Mouse (Mus musculus): ENCODE results near the gene Arhgap33.
A peak's percentile ranks its signal among the peaks of the same experiment; 100 is the strongest.
"Not testable (repeated sequence)": the region's sequence is repeated elsewhere in the genome, so short reads cannot be mapped to it uniquely, and the experiment has no call there.

Arhgap33 gene

DNA sequence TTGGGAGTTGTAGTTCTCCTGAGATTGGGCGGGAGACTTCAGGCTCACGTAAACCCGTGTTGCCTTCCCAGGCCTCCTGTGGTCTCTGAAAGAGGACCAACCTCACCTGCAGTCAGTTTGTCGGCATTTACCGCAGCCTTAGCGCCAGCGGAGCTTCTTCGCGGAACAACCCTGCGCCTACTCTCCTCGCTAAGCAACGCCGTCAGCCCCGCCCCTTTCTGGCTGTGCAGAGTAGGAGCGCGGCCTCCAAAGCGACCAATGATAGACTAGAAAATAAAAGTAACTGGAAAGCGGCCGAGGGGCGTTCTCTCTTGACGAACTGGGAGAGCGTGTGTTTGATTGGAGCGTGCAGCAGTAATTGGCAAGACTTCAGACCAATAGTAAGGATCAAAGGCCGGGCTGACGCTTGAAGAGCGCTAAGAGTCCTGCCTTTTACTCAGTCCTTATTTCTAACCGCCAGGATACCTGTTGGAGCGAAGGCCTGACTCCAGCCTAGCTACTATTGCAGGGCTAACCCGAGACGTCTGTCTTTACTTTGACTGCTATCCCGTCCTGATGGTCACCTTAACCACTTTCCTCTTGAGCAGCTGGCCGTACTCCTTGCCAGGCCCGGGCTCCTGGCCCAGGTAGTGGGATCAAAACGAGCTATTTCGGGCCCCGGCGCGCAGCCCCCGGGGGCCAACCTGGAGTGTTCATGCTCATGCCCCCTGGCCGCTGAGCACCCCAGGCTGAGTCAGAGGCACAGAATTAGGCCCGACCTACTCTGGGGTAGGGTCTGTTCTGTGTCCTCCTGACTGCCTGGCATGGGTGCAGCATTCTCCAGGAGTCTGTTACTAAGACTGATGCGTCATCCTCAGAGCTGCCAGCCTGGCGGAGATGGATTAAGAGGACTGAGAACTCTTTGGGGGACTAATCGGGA lies 17.5 kb upstream of the Arhgap33 start, which contains the start of the genes Hspb6 and Proser3:
TSS of gene Hspb6 (plus strand) at position 77 of the 919 bp plus-strand sequence.
TSS of gene Proser3 (minus strand) at position 198 of the 919 bp plus-strand sequence.
- DNase-seq (ENCODE audit: low spot score): peak; percentile 80

DNA sequence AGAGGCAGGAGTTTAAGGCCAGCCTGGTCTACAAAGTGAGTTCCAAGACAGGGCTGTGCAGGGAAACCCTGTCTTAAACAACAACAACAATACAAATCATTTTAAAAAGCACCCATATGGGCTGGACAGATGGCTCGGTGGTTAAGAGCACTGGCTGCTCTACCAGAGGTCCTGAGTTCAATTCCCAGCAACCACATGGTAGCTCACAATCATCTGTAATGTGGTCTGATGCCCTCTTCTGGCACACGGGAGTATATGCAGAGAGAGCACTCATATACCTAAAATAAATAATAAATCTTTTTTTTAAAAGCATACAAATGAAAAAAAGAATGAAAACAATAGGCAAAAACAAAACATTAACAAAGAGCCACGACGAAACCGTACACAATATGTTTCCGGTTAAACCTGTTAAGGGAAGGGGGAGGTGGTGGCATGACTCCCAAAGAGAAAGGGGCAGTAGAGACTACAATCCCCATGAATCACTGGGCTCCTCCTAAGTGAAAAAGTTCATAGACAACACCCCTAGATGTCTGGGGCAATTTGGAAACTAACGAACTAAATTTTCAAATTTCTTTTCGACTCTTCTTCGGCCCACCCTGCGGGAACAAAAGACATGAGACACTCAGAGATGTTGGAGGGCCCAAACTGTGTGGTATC lies 16.7 kb upstream of the Arhgap33 start:
- DNase-seq (ENCODE audit: low spot score): no peak

DNA sequence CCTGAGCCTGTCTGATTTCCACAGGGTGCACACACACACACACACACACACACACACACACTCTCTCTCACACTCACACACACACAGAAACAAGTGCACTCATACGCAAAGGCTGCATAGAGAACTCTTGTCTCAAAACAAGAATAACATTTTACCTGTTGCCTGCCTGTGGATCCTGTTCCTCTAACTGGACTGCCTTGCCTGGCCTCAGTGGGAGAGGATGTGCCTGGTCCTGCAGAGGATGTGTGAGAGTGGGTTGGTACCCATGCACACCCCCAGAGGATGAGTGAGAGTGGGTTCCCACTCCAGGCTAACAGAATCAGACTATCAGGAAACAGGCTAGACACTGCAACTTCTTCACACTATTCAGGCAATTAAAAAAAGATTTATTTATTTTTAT lies 15.7 kb upstream of the Arhgap33 start:
- no peak for DNase-seq (ENCODE audit: low spot score)

DNA sequence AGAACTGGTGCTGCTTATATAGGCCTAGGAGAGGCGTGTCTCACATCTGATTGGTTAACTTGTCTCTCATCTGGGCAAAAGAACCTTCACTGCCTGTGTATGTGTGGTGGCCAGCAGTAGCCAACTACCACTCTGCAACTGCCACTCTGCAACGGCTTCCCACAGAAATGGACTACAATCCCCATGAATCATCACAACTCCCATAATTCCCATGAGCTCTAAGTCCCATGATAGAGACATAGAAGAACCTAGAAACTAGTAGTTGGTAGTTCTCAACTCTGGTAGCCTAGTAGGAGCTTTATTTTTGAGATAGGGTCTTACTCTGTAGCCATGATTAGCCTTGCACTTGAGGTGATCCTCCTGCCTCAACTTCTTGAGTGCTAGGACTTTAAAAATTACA lies 15.0 kb upstream of the Arhgap33 start:
- DNase-seq (ENCODE audit: low spot score): no peak

DNA sequence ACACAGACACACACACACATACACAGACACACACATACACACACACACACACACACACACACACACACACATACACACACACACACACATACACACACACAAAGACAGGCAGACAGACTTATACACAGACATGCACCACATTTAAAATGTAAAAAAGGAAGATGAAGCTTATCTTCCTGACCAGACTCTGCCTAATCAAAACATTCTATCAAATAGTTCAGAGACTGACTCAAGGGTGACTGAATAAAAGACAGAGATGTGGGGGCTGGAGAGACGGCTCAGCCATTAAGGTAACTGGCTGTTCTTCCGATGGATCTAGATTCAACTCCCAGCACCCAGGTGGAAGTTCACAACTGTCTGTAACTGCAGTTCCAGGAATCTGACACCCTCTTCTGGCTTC lies 9.5 kb upstream of the Arhgap33 start:
- no peak for DNase-seq (ENCODE audit: low spot score)

DNA sequence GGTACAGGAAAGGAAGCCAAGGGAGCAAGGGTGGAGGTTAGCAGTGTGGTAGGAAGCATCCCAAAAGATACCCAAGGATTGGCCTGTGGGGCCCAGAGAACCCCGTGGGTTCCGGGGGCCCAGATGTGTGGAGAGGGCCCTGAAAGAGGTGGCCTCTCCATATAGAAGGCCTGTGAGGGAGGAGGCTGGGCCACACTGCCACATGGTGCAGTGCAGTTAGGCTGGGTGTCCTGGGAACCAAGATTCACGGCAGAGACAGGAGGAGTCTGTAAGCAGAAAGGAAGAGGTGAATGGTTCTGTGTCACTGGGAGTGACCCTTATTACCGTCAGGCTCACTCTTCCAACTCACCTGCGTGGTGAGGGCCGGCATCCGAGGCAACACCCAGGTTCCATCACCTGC lies 5.7 kb upstream of the Arhgap33 start:
- DNase-seq (ENCODE audit: low spot score): no peak

DNA sequence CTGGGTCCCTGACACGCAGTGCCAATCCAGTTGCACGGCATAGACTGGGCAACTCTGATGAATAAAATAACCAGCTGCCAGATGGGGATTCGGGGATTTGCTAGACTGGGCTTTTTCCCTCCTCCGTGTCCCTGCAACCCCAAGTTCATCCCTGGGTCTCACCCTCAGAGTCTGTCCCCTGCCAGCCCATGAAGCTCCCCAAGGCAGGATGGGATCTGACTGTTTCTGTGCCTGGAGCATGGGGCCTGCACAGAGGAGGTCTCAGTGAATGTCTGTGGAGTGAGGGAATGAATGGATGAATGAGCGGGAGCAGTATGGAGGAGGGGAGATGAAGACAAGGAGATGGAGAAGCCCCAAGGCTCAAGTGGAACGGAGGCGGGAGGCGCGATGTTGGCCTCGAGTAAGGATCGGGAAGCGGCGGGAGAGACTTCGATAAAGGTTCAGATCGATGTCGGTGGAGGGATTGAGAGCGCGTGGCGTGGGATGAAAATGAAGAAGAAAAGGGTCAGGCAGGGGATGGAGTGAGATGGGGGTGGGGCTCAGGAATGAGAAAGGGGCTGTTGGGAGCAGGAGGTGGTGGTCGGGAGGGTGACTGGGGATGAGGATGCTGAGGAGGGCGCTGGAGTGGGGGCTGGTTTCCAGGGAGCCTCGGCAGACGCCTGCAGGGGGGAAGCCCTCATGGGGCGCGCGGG lies 773 bp downstream of the Arhgap33 start:
- no peak for DNase-seq (ENCODE audit: low spot score)

DNA sequence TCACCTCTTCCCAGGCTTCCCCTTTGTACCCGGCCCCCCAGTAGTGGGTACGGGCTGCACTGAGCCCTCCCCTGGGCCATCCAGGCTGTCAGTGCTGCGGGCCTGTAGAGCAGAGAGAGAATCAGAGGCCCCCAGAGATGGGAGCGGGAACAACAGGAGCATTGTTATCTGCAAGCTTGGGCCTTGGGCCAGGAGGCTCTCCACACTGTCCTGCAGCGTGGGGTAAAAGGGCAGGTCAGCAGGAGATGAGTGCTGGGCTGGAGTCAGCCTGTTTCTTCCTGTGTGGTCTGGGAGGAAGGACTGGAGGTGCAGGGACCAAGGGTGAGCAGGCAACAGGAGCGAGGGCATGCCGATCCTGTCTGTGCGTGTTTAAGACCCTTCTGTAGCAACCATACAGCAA lies 1.9 kb downstream of the Arhgap33 start:
- no peak for DNase-seq (ENCODE audit: low spot score)

DNA sequence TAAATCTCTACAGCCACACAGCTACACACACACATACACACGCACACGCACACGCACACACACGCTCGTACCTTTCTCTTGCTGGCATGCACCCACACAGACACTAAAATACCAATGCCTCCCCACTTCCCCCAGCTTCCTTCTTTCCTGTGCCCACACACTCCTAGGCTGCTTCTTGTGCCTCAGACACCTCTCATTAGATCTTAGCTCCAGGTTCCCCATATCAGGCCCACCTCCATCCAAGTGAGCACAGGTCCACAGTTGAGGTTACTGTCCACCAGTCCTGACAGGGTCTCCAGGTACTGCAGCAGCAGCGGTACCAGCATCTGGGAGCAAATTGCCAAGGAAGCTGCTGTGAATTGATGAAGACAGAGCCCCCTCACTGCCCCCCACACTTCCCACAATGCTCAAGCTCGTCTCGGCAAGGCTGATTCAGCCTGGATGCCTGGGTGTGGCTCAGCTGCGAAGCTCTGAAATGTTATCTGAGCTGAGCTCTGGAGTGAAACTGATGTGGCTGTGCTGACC lies 3.5 kb downstream of the Arhgap33 start:
- no peak for DNase-seq (ENCODE audit: low spot score)

DNA sequence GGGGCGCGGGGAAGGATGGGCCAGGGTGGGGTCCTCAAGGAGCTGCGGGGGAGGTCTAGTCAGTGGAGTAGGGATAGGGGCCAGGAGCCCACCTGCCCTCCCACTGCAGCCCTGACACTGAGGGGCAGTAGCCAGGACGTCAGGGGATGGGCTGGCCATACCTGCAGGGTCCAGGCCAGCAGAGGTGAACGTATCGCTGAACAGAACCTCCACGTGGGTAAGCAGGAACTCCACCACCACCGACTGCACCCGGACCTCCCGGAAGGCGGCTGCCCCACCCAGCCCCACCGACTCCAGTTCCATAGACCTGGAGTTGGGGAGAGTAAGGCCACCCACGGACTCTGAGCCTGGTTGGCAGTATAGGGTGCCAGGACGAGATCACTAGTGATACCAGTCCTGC lies 7.9 kb downstream of the Arhgap33 start:
- DNase-seq (ENCODE audit: low spot score): no peak

DNA sequence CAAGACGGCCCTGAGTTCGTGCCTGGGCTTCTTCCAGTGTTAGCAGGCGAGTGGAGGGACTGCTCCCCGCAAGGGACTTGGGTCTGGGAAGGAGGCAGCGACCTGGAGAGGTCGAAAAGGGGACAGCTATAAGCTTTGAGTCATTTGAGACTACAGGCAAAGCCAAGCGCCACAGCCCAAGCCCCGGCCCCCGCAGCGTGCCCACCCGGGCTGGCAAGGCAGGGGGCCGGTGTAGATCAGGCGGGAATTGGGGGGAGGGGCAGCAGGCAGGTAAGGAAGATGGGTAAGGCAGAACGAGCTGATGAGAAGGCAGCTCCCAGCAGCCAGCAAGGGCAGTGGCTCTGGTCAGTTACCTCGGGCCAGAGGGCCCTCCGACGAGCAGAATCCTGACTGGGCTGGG lies 8.5 kb downstream of the Arhgap33 start:
- no peak for DNase-seq (ENCODE audit: low spot score)

DNA sequence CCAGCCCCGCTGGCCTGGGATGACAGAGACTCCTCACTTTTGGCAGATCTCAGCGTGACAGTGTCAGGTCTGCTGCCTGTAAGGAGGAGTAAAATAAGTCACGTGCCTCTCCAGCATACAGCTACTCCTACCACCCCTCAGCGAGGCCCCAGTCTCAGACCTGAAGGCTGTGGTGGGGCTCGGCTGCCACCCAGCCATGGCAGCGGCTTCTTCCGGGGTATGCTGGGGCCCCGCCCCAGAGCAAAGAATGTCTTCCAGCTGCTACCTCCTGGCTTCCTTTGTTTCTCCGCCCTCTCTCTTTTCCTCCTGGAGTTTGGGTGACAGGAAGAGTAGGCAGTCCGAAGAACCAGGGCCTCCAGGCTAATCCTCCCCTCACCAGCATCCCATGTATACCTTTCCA lies 8.9 kb downstream of the Arhgap33 start:
- DNase-seq (ENCODE audit: low spot score): no peak

DNA sequence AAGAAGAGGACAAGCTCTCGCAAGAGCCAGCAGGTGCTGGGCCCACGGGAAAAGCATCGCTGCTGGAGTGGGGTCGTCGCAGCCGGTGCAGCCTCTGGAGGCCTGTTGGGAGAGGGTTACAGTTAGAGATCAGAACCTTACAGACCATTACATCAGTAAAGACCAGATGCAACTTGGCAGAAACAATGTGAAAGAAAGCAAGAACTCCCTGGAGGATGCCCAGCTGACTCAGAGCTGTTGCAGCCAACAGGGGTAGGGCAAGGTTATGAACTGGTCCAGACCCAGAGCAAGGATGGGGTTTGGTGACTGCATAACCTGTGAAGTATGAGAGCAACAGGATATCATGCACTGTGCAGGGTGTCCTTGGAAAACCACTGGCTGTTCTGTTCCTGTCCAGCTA lies 10.4 kb downstream of the Arhgap33 start:
- DNase-seq (ENCODE audit: low spot score): no peak

DNA sequence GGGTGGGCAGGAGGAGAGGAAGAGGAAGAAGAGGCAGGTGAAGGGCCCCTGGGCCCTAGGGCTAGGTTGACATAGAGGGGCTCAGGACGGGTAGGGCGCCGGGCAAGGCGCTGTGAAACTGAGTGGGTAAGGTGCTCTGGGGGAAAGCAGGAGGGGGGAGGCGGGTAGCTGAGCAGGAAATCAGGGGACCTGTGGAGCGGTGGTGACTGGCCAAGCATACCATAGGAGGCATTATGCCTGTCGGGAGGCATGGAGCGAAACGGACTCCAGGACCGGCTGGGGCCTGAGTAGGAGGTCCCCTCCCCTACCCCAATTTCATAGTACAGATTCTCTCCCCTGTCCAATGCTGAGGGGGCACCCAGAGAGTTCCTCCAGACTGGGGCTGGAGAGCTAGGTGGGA lies 12.0 kb downstream of the Arhgap33 start:
- no peak for DNase-seq (ENCODE audit: low spot score)

DNA sequence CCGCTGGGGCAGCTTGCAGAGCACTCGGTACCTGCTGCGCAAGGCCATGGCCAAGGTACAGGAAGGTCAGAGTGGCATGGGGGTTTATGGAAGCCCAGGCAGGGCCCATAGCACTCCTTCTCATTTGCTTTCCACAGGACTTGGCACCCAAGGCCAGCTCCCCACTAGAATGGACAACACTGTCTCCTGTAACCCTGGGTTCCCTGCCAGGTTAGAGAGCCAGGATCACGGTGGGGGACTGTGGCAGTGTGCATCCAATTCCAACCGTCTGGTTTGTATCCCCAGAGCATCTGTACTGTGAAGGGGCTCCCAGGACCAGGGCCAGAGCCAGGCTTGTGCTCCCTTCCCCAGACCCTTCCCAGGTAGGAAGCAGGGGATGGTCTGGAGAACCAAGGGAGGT lies 14.0 kb downstream of the Arhgap33 start:
- no peak for DNase-seq (ENCODE audit: low spot score)

DNA sequence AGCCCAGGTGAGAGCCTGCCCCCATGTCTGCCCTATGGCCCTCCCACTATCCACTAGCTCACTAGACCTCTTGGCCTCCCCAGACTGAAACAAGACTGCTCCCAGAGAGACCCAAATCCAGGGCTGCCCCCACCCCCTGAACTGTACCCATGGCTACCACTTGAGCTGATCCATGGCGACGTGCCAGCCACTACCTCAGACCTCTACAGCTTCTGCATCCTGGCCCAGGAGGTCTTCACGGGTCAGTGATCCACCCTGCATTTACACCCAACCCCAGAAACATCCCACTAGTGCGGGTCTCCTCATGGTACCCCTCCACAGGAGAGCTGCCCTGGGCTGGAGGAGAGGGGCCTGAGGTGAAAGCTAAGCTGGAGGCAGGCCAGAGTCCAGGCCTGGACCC lies 14.5 kb downstream of the Arhgap33 start:
- DNase-seq (ENCODE audit: low spot score): no peak

DNA sequence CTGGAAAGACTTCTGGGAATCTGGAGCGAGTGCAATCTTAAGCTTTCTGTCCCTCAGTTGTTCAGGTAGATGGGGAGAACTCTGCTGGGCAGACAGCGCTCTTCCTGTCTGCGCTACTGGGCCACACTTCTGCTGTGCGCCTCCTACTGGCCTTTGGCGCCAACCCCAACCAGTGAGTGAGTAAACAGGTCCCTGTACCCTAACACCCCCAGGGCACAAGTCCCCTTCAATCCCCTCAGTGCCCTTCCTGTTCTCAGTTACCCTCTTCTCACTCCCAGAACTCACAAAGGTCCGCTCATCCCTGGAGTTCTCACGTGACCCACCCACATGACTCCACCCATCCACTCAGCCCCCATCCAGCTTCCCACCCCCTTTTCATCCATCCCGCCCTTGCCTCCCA lies 16.5 kb downstream of the Arhgap33 start:
- no peak for DNase-seq (ENCODE audit: low spot score)

DNA sequence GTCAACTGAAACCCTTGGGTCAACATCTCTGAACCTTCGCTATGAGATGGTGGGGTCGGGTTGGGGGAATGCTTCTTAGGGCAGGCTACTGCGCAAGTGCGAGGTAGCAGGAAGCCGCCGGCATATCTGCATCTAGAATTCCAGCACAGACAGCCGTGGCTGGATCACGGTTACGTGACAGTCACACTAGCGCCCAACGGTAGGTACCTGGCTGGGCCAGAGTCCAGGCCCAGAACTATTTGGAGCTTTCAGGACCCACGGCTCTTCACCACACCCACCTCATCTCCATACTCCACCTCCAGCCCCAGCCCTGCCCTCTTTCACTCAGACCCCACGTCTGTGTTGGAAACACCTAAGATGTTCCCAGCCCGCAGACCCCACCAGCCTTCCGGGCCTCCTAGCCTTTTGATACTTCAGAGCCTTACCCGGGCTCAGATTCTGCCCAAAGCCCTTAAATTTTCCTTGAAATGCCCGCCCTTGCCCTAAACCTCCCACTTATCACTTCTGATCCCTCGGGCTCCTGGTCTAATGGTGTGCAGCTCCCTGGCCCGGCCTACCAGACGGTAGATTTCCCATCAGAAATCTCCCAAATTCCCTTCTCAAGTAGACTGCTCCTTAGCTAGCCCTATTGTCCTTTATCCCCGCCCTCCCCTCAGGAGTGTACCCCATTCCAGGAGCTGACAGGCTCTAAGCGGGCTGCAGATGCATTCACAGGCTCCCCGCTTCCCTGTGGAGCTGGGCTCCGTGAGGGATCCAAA lies 19.7 kb downstream of the Arhgap33 start:
- DNase-seq (ENCODE audit: low spot score): no peak

DNA sequence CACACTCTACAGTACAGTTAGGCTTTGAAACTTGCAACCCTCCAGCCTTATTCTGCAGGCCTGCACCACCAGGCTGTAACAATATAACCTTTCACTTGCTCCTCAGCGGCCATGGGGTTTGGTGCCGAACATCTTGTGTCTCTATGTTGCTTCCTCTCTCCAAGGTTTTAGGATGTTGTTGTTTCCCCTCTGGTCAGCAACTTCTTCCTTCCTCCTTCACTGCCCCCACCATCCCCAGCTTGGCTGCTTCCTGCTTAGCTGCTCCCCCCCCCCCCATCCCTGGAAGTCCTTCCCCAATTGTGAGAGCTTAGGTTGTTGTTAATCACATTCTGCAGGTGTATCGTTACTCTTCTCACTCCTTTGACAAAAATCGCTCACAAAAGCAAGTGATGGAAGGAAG lies 26.8 kb downstream of the Arhgap33 start:
- DNase-seq (ENCODE audit: low spot score): no peak

DNA sequence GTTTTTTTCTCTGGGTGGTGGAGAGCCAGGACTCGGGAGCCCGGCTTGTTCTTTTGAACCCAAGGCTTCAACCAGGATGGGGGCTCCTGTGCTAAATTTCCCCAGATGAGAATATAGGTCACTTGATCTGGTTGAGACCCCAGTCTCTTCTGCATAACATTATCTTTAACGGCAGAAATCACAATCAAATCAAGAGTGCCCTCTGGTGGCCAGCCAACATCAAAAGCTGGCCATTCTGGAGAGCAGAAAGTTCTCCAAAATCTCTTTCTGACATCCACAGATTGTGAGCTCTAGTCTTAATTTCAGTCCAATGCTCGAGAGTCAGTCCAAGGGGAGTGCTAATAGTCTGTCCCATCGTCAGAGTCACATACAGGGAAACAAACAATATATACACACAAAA lies 33.7 kb downstream of the Arhgap33 start:
- DNase-seq (ENCODE audit: low spot score): not testable (repeated sequence)

DNA sequence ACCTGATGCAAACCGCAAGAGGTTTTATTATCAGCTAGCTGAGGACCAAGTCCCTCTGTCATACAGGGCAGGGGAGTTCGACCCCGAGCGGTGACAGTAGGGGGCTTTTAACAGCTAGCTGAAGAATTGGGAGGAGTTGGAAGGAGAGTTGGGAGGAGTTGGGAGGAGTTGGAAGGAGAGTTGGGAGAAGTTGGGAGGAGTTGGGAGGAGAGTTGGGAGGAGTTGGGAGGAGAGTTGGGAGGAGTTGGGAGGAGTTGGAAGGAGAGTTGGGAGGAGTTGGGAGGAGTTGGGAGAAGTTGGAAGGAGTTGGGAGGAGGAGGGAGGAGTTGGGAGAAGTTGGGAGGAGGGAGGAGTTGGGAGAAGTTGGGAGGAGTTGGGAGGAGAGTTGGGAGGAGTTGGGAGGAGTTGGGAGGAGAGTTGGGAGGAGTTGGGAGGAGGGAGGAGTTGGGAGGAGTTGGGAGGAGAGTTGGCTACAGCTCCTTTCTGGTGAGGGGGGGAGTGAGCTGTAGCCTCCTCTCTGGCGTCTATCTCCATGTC lies 39.3 kb downstream of the Arhgap33 start:
- DNase-seq (ENCODE audit: low spot score): not testable (repeated sequence)

Data from urinary bladder, postnatal 10 days (tissue).